Mouse (Mus musculus): Measurements from ENCODE around the gene Fam107b.

DNA sequence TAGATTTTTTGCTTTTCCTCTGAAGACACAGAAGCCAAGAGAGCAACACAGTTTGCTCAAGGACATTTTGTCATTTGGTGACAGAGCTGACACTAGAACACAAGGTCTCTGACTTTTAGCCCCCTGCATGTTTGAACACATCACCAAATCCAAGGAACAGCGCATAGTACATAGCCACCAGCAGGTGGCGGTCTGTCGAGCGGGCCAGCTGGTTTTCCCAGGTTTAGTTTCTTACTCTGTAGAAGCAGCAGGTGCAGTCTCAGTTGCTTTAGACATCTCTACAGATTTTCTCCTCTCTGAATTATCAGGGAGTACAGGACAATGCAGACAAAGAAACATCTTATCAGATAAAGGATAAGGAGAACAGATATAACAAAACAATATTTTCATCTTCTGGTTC, 23.7 kb upstream of the Fam107b start:
- TF ChIP-seq CTCF (IDR thresholded peaks at IDR 0.05; ENCODE audit: low read depth) (peak; percentile 84), EP300 (IDR thresholded peaks at IDR 0.05; ENCODE audit: low read depth) (no peak)

Measured in liver, embryonic 14.5 days (tissue).